Mouse (Mus musculus) CD4-positive, CD25-positive, alpha-beta regulatory T cell, adult 4 months (primary cell): Measurements from ENCODE around the gene Ptprm. TPM values are rescaled to one million over a fixed set of nuclear protein-coding genes. Genes with fewer than 3 reads are reported as not detected.

Experiments
- ATAC-seq: one replicate; pipeline ENCODE4 v1.8.0; 2017
- polyA plus RNA-seq, 2 experiments: library from polyadenylated mRNA; unstranded; fragments of 100-300 nt; shearing (Covaris generic); gene quantifications; one replicate each; pipeline ENCODE4 v1.2.1; 2017

The Ptprm gene
- not detected for polyA plus RNA-seq

DNA sequence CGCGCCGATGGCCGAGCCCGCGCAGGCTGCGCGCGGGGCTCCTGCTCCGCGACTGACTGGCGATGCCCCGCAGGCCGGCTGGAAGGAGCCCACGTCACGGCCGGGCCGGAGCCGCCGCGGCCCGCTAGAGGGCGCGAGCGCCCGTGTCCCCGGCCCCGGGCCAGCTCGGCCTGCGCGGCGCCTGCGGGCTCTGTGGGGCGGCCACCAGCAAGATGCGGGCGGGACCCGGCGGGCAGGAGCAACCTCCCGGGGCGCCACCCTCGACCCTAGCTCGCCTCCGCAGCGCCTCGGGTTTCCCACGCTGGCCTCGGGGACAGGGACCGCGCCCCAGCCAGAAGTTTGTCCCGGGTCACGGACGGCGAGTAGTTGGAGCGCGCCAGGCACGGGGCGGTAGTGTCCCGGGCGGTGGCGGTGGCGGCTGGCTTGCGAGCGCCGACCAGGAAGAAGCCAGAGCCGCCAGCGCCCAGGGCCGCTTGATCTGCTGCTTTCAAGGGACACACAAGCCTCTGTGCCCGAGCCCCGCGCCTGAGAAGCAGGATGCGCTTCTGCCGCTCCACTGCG, at the start of gene Ptprm:
Gene Ptprm, minus strand, starts transcription at position 7 of the 561 bp plus-strand sequence.
- no peak for ATAC-seq

DNA sequence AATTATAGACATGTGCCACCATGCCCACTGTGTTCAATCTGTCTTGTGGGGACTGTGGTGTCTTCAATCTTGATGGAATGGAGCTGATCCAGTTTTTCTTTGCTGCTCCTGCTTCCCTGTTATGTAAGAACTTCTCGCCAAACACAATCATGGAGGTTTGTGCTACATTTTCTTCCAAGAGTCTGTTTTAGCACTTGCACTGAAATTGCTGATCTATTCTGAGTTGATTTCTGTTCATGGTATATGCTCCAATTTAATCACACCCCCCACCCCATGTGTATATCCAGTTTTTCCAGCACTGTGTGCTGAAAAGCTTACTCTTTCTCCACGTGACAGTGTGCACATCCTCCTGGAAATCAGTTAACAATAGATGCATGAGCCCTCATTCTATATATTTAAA, 41.9 kb upstream of the Ptprm start:
- no peak for ATAC-seq

- no peak for ATAC-seq
These were observed 36.6 kb upstream of the Ptprm start for GRCm38 (mm10) chr17:67390851-67391250.

- no peak for ATAC-seq
These were observed 33.9 kb upstream of the Ptprm start for GRCm38 (mm10) chr17:67388171-67388570.

- no peak for ATAC-seq
These were observed 31.0 kb upstream of the Ptprm start for GRCm38 (mm10) chr17:67385286-67385685.

GRCm38 (mm10) chr17:67383635-67384034, 29.4 kb upstream of the Ptprm start:
- no peak for ATAC-seq

GRCm38 (mm10) chr17:67381618-67382017, 27.4 kb upstream of the Ptprm start:
- no peak for ATAC-seq

GRCm38 (mm10) chr17:67367866-67368265, 13.6 kb upstream of the Ptprm start:
- no peak for ATAC-seq

GRCm38 (mm10) chr17:67364491-67364890, 10.2 kb upstream of the Ptprm start:
- ATAC-seq: no peak

DNA sequence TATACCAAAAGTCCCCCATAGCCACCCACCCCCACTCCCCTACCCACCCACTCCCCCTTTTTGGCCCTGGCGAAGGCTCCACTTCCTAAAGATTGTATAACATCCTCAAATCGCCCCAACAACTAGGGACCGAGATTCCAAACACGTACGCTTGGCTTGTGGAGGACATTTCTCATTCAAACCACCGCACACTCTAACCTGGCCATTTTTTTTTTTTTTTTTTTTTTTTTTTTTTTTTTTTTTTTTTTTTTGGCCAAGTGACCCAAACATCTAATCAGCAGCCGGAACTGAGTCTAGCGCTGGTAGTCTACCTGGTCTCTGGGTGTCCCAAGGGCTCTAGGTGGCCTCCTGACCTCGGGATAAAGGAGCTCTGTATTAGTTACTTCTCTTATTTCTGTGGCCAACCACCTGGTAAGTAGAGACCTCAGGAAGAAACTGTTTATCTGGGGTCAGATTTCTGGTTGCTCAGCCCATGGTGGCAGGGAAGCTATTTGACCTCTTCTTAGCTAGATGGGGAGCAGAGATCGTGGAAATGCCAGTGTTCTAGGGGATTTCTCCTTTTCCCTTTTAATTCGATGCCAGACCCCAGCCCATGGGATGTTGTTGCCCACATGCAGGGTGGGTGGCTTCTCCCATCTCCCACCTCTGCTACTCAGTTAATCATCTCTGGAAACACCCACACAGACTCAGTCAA, 9.3 kb upstream of the Ptprm start:
- ATAC-seq: no peak

DNA sequence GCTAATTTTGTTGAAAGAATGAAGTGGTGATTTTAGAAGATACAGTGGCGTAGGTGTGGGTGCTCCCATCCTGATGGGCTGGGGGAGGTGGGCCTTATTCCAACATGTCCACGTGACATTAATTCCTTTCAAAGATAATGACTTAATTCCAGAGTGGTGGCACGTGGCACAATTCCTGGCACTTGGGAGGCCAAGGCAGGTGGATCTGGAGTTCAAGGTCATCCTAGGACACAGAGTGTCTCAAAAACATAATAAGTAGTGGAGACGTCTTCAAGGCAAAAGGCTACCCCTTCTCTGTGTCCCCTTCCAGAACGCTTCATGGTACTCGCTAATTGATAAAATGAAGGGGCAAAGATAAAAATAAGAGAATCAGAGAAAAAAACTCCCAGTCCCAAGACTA, 7.9 kb upstream of the Ptprm start:
- no peak for ATAC-seq

GRCm38 (mm10) chr17:67360606-67361005, 6.3 kb upstream of the Ptprm start:
- ATAC-seq: no peak

DNA sequence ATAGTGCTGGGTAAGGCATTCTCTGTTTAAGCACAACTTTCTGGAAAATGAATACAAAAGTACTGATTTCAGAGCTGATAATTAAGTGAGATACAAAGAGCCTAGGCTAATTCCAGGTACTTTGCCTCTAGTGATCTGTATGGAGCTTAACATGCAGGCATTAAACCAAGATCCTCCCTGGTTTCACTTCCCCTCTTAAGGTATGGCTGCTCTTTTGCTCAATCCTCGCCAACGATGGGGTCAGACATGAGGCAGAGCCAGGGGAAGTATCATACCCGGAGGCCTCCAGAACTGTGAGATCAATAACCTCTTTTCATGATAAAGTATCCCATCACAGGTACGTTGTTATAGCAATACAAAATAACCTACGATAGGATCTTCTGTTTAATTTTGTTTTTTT, 5.3 kb upstream of the Ptprm start:
- no peak for ATAC-seq

DNA sequence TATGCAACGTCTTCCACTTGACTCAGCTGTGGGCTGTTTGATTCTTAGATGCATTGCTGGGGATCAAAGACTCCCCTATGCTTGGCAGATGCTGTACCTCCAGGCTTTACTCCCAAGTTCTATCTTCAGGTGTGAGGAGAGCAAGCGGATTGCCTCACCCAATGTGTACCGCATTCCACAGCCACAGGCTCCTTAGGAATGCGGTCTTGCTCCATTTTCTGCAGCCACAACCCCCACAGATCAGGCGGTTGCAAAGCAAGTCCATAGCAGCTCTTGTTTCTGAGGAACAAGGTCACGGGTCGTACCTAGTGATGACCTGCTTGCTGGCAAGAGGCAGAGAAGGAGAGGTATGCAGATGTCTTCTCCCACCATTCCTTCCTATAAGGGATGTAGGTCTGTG, 4.3 kb upstream of the Ptprm start:
- no peak for ATAC-seq

DNA sequence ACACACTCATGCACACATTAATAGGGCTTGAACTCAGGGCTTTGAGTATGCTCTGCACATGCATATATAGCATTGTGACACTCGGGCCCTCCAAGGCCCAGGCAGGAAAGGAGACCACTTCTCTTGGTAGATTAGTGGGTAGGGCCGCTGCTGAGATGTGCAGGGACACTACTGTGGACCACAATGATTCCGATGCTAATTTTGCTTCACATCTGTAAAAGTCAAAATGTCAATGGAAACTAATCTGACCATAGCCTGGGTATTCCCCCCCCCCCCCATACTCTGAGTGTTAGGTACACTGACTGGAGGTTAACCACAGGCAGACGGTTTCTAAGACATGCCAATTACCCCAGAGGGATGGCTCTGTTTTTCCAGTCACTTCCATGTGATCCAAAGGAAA, 2.9 kb upstream of the Ptprm start:
- no peak for ATAC-seq

DNA sequence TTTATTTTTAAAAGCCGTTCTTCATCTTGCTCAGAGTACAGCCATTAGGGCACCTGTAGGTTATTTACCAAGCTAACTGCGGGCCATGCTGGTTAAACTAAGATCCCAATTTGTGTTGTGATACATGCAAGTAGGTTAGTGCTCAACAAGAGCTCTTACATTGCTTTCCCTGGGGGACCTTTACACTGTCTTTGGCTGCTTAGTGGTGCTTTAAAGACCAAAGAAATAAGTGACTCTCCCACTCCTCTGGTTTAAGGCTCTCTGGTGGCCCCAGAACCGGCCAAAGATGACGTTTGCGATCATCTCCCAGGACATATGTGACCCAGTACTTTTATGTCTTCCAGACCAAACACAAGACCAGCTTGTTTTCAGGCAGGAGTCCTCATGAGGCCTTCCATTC, 994 bp upstream of the Ptprm start:
- no peak for ATAC-seq

GRCm38 (mm10) chr17:67353796-67354450, 334 bp downstream of the Ptprm start:
- no peak for ATAC-seq

DNA sequence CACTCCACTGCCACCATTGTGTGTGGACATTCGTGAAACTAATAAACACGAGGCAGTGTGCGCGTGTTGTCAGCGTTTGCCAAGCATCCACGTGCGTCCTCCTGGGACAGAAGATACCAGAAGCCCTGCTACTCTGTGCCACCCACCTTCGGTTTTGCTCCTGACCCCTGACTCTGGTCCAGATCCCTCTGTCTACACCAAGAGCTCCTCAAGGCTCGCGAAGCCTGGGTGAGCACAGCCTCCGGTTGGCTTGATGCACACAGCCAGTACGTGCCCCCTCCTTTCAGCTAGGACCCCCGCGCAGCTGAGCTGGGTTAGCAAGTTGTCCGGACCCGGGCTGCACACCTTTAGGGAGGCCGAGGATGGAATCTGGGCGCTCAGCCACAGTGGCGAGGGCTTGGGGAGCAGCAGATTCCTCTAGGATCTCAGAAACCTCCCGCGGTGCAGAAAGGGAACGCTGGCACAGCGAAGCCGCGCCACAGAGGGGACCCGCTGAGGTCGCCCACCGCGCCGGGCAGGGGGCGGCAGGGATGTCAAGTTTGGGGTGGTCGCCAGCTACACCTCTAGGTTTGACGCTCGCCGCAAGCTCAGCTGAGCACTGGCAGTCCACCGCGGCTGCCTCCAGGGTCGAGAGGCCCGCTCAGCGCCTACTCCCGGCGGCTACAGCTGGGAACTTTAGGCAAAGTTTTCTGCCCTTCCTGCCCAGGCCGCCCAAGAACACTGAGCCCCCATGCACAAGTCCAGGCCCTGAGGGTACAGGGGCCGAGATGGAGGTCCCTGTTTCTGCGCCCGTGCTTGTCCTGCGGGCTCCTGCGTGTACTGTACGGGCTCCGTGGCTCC, 1.1 kb downstream of the Ptprm start:
- ATAC-seq: no peak

- no peak for ATAC-seq
These were observed 2.8 kb downstream of the Ptprm start for GRCm38 (mm10) chr17:67351423-67351822.

GRCm38 (mm10) chr17:67350536-67350935, 3.7 kb downstream of the Ptprm start:
- no peak for ATAC-seq

GRCm38 (mm10) chr17:67349594-67349993, 4.7 kb downstream of the Ptprm start:
- ATAC-seq: no peak

GRCm38 (mm10) chr17:67346921-67347320, 7.3 kb downstream of the Ptprm start:
- no peak for ATAC-seq

DNA sequence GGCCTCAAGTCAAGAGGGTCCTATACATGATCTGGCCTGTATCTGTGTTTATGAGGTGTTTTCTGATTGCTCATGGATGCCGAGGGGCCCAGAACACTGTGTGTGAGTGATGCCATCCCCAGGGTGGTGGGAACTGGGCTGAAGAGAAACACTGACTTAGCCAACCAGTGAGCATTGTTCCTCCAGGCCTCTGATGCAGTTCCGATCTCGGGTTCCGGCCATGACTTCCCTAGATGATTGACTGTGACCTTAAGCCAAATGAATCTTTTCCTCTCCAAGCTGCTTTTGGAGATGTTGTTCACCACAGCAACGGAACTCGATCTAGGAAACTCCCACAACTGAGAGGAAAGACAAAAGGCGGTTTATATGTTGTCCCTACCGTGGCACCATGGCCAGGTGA, 9.1 kb downstream of the Ptprm start:
- ATAC-seq: no peak
